Mouse (Mus musculus): ENCODE data around the gene Klhl5. TPM values are rescaled to one million over a fixed set of nuclear protein-coding genes. Genes with fewer than 3 reads are reported as not detected.
A peak's percentile ranks its signal among the peaks of the same experiment; 100 is the strongest.
"Not testable (repeated sequence)": the region's sequence is repeated elsewhere in the genome, so short reads cannot be mapped to it uniquely, and the experiment has no call there.

Klhl5 gene
- polyA plus RNA-seq, 1 experiment from 2014 or later: 56.9 TPM

DNA sequence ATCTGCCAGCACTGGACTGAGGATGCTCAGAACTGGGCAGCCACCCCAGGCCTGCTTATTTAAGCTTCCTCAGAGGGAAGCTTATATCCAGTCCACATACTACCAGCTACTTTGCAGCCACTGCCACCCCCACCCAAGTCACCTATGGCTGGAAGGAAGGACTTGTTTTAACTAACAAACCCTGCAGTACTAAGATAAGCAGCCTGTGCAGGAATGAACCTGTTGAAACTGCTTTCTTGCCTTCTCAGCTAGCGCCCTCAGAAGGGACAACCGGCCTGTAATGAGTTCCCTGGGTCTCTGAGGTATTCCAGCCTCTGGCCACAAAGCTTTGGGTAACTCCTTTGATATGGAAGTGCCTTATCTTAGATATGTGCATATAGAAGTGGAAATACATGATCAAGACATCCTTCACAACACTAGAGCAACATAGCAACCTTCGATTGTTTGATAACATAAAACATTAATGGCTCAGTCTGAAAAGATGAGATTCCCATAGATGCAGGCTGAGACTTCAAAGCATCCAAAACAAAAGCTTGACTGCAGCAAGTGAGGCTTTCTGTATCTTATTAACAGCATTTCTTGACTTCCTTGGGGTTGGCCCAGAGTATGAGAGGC, 5.2 kb upstream of the Klhl5 start:
- Histone ChIP-seq H3K9me3 (ENCODE audit: control insufficient read depth, low read length) (no peaks in the 10 kb centered on the region), H3K27ac (ENCODE audit: low read depth, low read length) (no peak overlapping the region), H3K4me3 (ENCODE audit: low read depth, low read length) (no peak overlapping the region), H3K27me3 (ENCODE audit: control insufficient read depth, insufficient read depth, low read length) (no peaks in the 10 kb centered on the region), H3K4me2 (ENCODE audit: low read depth, low read length) (no peak overlapping the region), H3K36me3 (ENCODE audit: control insufficient read depth, insufficient read depth, low read length) (no peaks in the 10 kb centered on the region), H3K9ac (replicated peaks; ENCODE audit: low read depth, low read length) (no peak overlapping the region), H3K4me1 (ENCODE audit: control insufficient read depth, insufficient read depth, low read length) (no peaks in the 10 kb centered on the region)
- WGBS: 82% methylated on average over 3 of the region's 3 CpGs
- no peak for ATAC-seq (ENCODE audit: low read depth)

DNA sequence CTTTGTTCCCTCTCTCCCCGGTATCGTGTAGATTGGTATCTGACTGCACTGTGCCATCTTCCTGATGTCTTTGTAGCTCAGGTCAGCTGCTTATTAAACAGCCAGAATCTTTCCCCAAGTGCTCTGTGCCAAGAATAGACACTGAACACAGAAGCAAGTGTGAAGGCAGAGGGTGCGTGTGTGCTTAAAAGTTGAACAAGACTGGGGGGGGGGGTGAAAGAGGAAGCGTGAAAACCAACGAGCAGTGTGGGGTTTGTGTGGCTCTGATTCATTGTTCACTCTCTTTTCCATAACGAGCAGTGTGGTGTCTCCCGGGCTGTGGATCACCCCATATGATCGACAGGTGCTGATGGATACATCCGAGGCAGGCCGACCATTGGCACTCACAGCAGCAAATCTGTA, 4.7 kb upstream of the Klhl5 start:
- Histone ChIP-seq H3K4me3 (ENCODE audit: low read depth, low read length) (no peak overlapping the region), H3K36me3 (ENCODE audit: control insufficient read depth, insufficient read depth, low read length) (no peaks in the 10 kb centered on the region), H3K27me3 (ENCODE audit: control insufficient read depth, insufficient read depth, low read length) (no peaks in the 10 kb centered on the region), H3K4me1 (ENCODE audit: control insufficient read depth, insufficient read depth, low read length) (no peaks in the 10 kb centered on the region), H3K27ac (ENCODE audit: low read depth, low read length) (no peak overlapping the region), H3K9me3 (ENCODE audit: control insufficient read depth, low read length) (no peaks in the 10 kb centered on the region), H3K9ac (replicated peaks; ENCODE audit: low read depth, low read length) (no peak overlapping the region), H3K4me2 (ENCODE audit: low read depth, low read length) (no peak overlapping the region)
- WGBS: 74% methylated on average over 10 of the region's 10 CpGs
- no peak for ATAC-seq (ENCODE audit: low read depth)

DNA sequence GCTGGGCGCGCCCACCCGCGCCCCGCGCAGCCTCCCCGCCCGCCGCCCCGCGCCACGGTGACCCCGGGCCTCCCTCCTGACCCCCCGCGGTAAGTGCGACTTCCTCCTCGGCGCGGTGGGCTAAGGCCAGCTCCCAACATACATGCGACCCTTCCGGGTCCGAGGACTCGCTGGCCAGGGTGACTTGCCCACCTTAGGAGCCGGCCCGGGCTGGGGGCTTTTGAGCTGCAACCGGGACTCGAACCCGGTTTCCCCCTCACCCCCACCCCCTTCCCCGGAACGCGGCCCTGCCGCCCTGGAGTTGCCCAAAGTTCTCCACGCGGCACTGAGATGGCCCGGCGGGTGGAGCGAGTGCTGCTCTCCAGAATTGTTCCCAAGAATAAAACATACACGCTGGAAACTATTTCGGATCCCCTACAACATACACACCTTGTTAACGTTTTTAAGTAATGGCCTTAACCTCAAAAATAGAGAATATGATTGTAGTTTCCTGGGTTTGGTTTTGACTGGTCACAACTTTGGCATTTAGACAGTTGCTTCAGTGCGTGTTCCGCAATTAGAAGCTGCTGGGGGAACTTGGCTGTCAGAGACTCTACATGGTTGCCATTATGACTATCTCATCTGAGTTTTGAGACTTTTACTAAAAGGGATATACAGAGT, 564 bp downstream of the Klhl5 start:
- H3K9ac ChIP-seq (replicated peaks; ENCODE audit: low read depth, low read length): peak overlapping the region; percentile 80
- ATAC-seq (ENCODE audit: low read depth): peak; percentile 73; the same call in 1 of the 2 replicates
- H3K27me3 ChIP-seq (ENCODE audit: control insufficient read depth, insufficient read depth, low read length): no peaks in the 10 kb centered on the region
- H3K4me2 ChIP-seq (ENCODE audit: low read depth, low read length): peak overlapping the region; percentile 86
- no peaks in the 10 kb centered on the region for H3K9me3 ChIP-seq (ENCODE audit: control insufficient read depth, low read length)
- H3K4me1 ChIP-seq (ENCODE audit: control insufficient read depth, insufficient read depth, low read length): no peaks in the 10 kb centered on the region; the same call in 1 of the 2 replicates
- WGBS: 5% methylated on average over 22 of the region's 42 CpGs
- H3K36me3 ChIP-seq (ENCODE audit: control insufficient read depth, insufficient read depth, low read length): no peaks in the 10 kb centered on the region
- peak overlapping the region; percentile 81 for H3K4me3 ChIP-seq (ENCODE audit: low read depth, low read length)
- H3K27ac ChIP-seq (ENCODE audit: low read depth, low read length): peak overlapping the region; percentile 29; the same call in 1 of the 2 replicates

DNA sequence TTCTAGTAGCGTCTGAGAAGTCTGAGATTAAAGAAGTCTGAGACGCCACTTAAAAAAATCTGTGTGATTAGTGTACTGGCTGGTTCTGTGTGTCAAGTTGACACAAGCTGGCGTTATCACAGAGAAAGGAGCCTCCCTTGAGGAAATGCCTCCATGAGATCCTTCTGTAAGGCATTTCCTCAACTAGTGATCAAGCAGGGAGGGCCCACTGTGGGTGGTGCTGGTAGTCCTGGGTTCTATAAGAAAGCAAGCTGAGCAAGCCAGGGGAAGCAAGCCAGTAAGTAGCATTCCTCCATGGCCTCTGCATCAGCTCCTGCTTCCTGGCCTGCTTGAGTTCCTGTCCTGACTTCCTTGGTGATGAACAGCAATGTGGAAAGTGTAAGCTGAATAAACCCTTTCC, 4.9 kb downstream of the Klhl5 start:
- not testable (repeated sequence) for H3K27ac ChIP-seq (ENCODE audit: low read depth, low read length); ATAC-seq (ENCODE audit: low read depth); H3K4me2 ChIP-seq (ENCODE audit: low read depth, low read length); H3K9ac ChIP-seq (replicated peaks; ENCODE audit: low read depth, low read length); H3K36me3 ChIP-seq (ENCODE audit: control insufficient read depth, insufficient read depth, low read length); H3K4me3 ChIP-seq (ENCODE audit: low read depth, low read length); H3K4me1 ChIP-seq (ENCODE audit: control insufficient read depth, insufficient read depth, low read length); H3K9me3 ChIP-seq (ENCODE audit: control insufficient read depth, low read length); H3K27me3 ChIP-seq (ENCODE audit: control insufficient read depth, insufficient read depth, low read length)
- 79% methylated on average over 3 of the region's 3 CpGs for WGBS

DNA sequence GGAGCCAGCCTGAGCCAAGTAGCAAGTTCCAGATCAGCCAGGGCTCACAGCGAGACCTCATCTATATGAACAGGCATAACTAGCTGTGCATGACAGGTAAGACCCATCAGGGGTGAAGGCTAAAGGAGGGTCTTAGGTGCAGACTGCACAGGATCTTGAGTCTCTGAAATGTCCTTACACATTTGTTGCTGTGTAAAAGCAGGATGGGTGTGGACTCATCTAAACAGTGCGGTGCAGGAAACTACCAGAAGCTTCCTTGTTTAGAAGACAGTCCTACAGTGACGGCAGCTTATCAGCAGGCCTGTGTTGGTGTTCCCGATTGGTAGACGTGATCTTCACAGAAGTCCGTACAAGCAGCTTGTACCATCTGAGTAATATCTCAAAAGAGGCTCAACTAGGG, 6.0 kb downstream of the Klhl5 start:
- H3K4me2 ChIP-seq (ENCODE audit: low read depth, low read length): no peak overlapping the region
- no peak overlapping the region for H3K27ac ChIP-seq (ENCODE audit: low read depth, low read length)
- H3K9me3 ChIP-seq (ENCODE audit: control insufficient read depth, low read length): no peaks in the 10 kb centered on the region
- H3K9ac ChIP-seq (replicated peaks; ENCODE audit: low read depth, low read length): no peak overlapping the region
- H3K4me1 ChIP-seq (ENCODE audit: control insufficient read depth, insufficient read depth, low read length): no peaks in the 10 kb centered on the region
- H3K36me3 ChIP-seq (ENCODE audit: control insufficient read depth, insufficient read depth, low read length): no peaks in the 10 kb centered on the region
- no peak overlapping the region for H3K4me3 ChIP-seq (ENCODE audit: low read depth, low read length)
- 94% methylated on average over 6 of the region's 6 CpGs for WGBS
- ATAC-seq (ENCODE audit: low read depth): no peak
- H3K27me3 ChIP-seq (ENCODE audit: control insufficient read depth, insufficient read depth, low read length): no peaks in the 10 kb centered on the region

DNA sequence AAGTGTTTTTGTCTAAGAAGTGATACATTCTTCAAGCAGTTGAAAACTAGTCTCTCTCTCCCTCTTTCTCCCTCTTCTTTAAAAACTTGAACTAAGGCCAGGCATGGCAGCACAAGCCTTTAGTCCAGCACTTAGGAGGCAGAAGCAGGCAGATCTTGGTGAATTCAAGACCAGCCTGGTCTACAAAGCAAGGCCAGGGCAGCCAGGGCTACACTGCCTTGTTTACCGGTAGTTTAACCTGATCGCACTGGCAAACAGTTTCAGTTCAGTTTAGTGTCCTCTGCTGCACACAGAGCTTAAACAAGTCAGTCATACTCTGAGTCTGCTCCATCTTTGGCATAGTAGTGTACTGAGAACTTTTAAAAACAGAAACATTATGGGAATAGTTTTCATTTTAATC, 9.4 kb downstream of the Klhl5 start:
- Histone ChIP-seq H3K9me3 (ENCODE audit: control insufficient read depth, low read length) (no peaks in the 10 kb centered on the region), H3K4me3 (ENCODE audit: low read depth, low read length) (no peak overlapping the region)

DNA sequence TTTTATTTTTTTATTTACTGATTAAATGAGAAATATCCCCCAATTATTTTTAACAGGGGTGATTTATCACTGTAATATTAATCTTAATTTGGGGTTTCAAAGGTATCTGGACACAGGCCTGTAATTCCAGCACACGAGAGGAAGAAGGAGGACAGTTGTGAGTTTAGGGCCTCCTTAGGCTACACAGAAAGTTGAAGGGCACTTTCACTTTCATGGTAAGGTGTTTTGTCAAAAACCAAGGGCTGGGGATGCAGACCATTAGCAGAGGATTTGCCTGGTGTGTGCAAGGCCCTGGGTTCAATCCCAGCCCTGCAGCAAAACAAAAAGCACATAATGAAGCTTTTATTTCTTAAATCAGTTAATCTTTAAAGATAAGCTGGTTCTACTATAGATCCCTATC, 12.2 kb downstream of the Klhl5 start:
- H3K36me3 ChIP-seq (ENCODE audit: control insufficient read depth, insufficient read depth, low read length): no peaks in the 10 kb centered on the region
- H3K4me3 ChIP-seq (ENCODE audit: low read depth, low read length): no peak overlapping the region
- H3K9me3 ChIP-seq (ENCODE audit: control insufficient read depth, low read length): no peaks in the 10 kb centered on the region
- no peak overlapping the region for H3K4me2 ChIP-seq (ENCODE audit: low read depth, low read length)
- H3K4me1 ChIP-seq (ENCODE audit: control insufficient read depth, insufficient read depth, low read length): no peaks in the 10 kb centered on the region
- 83% methylated on average over 1 of the region's 1 CpGs for WGBS
- no peak overlapping the region for H3K9ac ChIP-seq (replicated peaks; ENCODE audit: low read depth, low read length)
- no peaks in the 10 kb centered on the region for H3K27me3 ChIP-seq (ENCODE audit: control insufficient read depth, insufficient read depth, low read length)
- no peak overlapping the region for H3K27ac ChIP-seq (ENCODE audit: low read depth, low read length)
- no peak for ATAC-seq (ENCODE audit: low read depth)

More for the DNA sequence above, 9.4 kb downstream of the Klhl5 start:
- H3K36me3 ChIP-seq (ENCODE audit: control insufficient read depth, insufficient read depth, low read length): no peaks in the 10 kb centered on the region
- no peaks in the 10 kb centered on the region for H3K27me3 ChIP-seq (ENCODE audit: control insufficient read depth, insufficient read depth, low read length)
- 95% methylated on average over 2 of the region's 2 CpGs for WGBS
- H3K9ac ChIP-seq (replicated peaks; ENCODE audit: low read depth, low read length): no peak overlapping the region
- no peaks in the 10 kb centered on the region for H3K4me1 ChIP-seq (ENCODE audit: control insufficient read depth, insufficient read depth, low read length)
- H3K27ac ChIP-seq (ENCODE audit: low read depth, low read length): no peak overlapping the region
- H3K4me2 ChIP-seq (ENCODE audit: low read depth, low read length): no peak overlapping the region
- ATAC-seq (ENCODE audit: low read depth): no peak

DNA sequence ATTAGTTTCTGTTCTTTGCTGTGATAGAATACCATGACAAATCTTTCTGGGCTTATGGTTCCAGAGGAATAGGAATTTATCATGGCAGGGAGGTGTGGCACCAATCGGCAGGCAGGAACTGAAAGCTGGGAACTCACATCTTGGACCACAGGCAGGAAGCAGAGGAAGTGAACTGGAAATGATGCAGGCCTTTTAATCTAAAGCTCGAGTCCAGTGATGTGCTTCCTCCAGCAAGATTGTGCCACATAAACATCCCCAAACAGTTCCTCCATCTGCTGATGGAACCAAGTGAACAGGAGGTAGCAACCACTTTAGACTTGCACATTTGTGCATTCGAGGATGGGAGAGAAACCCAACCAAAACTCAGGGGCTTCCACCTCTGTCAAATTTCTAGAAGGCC, 12.6 kb downstream of the Klhl5 start:
- 76% methylated on average over 3 of the region's 3 CpGs for WGBS
- H3K36me3 ChIP-seq (ENCODE audit: control insufficient read depth, insufficient read depth, low read length): no peaks in the 10 kb centered on the region
- no peaks in the 10 kb centered on the region for H3K27me3 ChIP-seq (ENCODE audit: control insufficient read depth, insufficient read depth, low read length)
- no peaks in the 10 kb centered on the region for H3K9me3 ChIP-seq (ENCODE audit: control insufficient read depth, low read length)
- no peaks in the 10 kb centered on the region for H3K4me1 ChIP-seq (ENCODE audit: control insufficient read depth, insufficient read depth, low read length)
- H3K4me2 ChIP-seq (ENCODE audit: low read depth, low read length): no peak overlapping the region
- no peak overlapping the region for H3K4me3 ChIP-seq (ENCODE audit: low read depth, low read length)
- ATAC-seq (ENCODE audit: low read depth): no peak
- H3K9ac ChIP-seq (replicated peaks; ENCODE audit: low read depth, low read length): no peak overlapping the region
- no peak overlapping the region for H3K27ac ChIP-seq (ENCODE audit: low read depth, low read length)

DNA sequence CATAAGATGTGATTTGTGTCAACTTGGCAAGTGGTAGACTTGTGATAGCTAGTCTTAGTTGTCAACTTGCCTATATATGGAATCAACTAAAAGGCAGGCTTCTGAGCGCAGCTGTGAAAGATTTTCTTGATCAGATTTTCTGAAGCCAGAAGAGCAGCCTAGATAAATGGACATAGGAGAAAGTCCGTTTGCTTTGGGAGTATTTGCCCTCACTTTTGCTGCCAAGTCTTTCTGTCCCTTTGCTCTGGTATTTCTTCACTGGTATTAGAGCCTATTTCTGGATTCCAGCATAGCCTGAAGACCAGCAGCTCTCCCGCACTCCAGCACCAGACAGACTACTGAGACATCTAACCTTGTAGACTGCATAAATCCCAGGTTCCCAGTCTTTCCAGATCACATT, 15.3 kb downstream of the Klhl5 start:
- H3K4me3 ChIP-seq (ENCODE audit: low read depth, low read length): no peak overlapping the region
- WGBS: 87% methylated on average over 3 of the region's 3 CpGs
- H3K27me3 ChIP-seq (ENCODE audit: control insufficient read depth, insufficient read depth, low read length): no peaks in the 10 kb centered on the region
- no peaks in the 10 kb centered on the region for H3K4me1 ChIP-seq (ENCODE audit: control insufficient read depth, insufficient read depth, low read length)
- no peaks in the 10 kb centered on the region for H3K36me3 ChIP-seq (ENCODE audit: control insufficient read depth, insufficient read depth, low read length)
- H3K9me3 ChIP-seq (ENCODE audit: control insufficient read depth, low read length): no peaks in the 10 kb centered on the region
- no peak overlapping the region for H3K9ac ChIP-seq (replicated peaks; ENCODE audit: low read depth, low read length)
- ATAC-seq (ENCODE audit: low read depth): no peak
- no peak overlapping the region for H3K27ac ChIP-seq (ENCODE audit: low read depth, low read length)
- H3K4me2 ChIP-seq (ENCODE audit: low read depth, low read length): no peak overlapping the region
